Mouse (Mus musculus) cerebellum, adult 2 months (tissue): ENCODE data around the gene Gm266.

ENCODE experiments used
- CTCF ChIP-seq: fragments of 200-500 bp; IDR thresholded peaks from 2 replicates; pipeline ENCODE4 v1.5.1; 2011; ENCODE audit warnings: low read depth, mild to moderate bottlenecking, control low read depth, low read length, moderate library complexity, borderline replicate concordance; ENCODE audit not compliant: insufficient read depth
- POLR2A ChIP-seq: fragments of 200-500 bp; IDR thresholded peaks from 2 replicates; pipeline ENCODE4 v1.6.1; 2011; ENCODE audit warnings: low read length, control low read depth, borderline replicate concordance; ENCODE audit not compliant: insufficient read depth

DNA sequence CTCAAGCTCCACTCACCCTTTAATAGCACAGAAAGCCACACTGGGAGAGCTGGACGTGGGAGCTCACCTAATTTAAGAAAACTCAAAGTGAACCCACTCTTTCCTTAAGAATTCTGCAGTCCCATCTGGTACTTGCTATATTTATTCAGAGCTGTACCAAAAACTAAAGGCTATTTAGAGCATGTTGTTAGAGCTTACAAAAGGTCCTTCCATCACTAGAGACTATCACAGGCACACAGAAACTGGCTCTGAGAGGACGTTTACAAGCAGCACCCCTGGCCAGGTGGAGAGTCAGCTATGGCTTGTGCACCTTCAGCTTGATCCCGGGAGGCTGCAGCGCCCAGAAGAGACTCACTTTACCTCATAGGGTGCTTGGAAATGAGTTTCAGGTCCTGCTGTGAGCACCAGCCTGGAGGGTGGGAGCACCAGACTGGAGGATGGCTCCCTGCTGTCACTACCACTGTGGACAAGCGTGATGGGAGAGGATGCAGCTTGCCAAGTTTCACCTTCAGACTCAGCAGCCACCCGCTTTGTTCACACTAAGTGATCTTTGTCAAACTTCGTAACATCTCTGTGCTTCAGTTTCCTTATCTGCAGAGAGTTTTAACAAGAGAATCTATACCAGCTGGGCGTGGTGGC is 42.1 kb upstream of the Gm266 start:
- no peak for TF ChIP-seq CTCF
- TF ChIP-seq POLR2A, result no peak
